Mouse (Mus musculus): ENCODE data around the gene Cbarp. TPM values are rescaled to one million over a fixed set of nuclear protein-coding genes. Genes with fewer than 3 reads are reported as not detected.
A peak's percentile ranks its signal among the peaks of the same experiment; 100 is the strongest.
"Not testable (repeated sequence)": the region's sequence is repeated elsewhere in the genome, so short reads cannot be mapped to it uniquely, and the experiment has no call there.

Cbarp gene
- polyA plus RNA-seq, 1 experiment from 2014 or later, result 45.3 TPM

DNA sequence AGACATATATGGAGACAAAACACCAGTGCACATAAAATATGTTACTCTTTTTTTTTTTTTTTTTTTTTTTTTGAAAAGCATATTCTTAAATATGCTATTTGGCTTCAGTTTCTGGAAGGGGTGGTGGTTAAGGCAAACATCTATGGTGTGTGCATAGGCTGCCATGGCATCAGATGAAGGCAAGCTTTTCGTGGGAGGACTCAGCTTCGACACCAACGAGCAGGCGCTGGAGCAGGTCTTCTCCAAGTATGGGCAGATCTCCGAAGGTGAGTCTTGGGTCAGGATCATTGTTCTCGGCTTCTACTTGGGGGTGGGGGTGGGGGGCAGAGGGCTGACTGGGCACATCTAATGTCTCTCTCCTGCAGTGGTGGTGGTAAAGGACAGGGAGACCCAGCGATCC, 29.0 kb upstream of the Cbarp start:
- peaks cover 28% of the 10 kb centered on the region for H3K36me3 ChIP-seq
- no peak for ATAC-seq
- peak overlapping the region; percentile 86; the same call in 1 of the 2 replicates for H3K4me2 ChIP-seq (replicated peaks)
- WGBS, result 91% methylated on average over 7 of the region's 7 CpGs
- H3K27ac ChIP-seq, result no peak overlapping the region
- H3K9ac ChIP-seq (replicated peaks), result peak overlapping the region; percentile 100; the same call in 1 of the 2 replicates
- H3K4me1 ChIP-seq (replicated peaks), result peaks cover 72% of the 10 kb centered on the region
- no peaks in the 10 kb centered on the region for H3K27me3 ChIP-seq
- H3K9me3 ChIP-seq, result no peaks in the 10 kb centered on the region
- peak overlapping the region; percentile 93 for H3K4me3 ChIP-seq (replicated peaks)

- Histone ChIP-seq H3K27ac (peak overlapping the region; percentile 99; the same call in 1 of the 2 replicates), H3K4me1 (replicated peaks) (peaks cover 75% of the 10 kb centered on the region), H3K4me2 (replicated peaks) (peak overlapping the region; percentile 86), H3K36me3 (peaks cover 28% of the 10 kb centered on the region), H3K9me3 (no peaks in the 10 kb centered on the region), H3K9ac (replicated peaks) (peak overlapping the region; percentile 100), H3K27me3 (no peaks in the 10 kb centered on the region), H3K4me3 (replicated peaks) (peak overlapping the region; percentile 93)
- WGBS, result 39% methylated on average over 1 of the region's 1 CpGs
- ATAC-seq, result no peak
These were observed 28.4 kb upstream of the Cbarp start for GRCm38 (mm10) chr10:80169070-80169469.

DNA sequence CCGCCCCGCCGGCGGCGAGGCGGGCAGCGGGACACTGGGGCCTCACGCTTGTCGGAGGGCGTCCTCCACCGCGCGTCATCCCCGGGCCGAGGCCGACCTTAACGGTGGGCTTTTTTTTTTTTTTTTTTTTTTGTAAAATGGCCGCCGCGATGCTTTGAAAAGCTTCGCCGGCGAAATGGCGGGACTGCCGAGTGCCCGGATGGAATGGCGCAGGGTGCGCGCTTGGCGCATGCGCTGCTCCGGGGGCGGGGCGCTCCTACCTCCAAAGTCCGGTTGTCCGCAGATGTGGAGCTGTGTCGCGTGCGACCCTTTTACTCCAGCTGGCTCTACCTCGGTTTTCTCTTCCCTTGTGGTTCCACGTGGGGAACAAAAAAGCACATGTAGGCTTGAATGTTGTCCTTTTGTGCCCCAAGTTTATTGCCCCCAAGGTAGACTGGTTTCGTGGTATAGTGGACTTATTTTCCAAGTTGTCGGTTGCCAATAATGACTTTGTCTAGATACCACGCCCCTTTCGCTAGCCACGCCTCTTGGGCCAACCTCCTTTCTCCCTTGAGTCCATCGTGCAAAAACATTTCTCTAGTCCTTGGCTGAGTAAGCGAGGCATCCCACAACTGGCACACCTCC, 27.5 kb upstream of the Cbarp start:
- peaks cover 28% of the 10 kb centered on the region for H3K36me3 ChIP-seq
- peaks cover 73% of the 10 kb centered on the region for H3K4me1 ChIP-seq (replicated peaks)
- peak overlapping the region; percentile 93 for H3K4me3 ChIP-seq (replicated peaks)
- H3K9ac ChIP-seq (replicated peaks), result peak overlapping the region; percentile 100
- peak overlapping the region; percentile 86 for H3K4me2 ChIP-seq (replicated peaks)
- H3K9me3 ChIP-seq, result no peaks in the 10 kb centered on the region
- H3K27ac ChIP-seq, result peak overlapping the region; percentile 99
- under 1% methylated on average over 45 of the region's 48 CpGs for WGBS
- ATAC-seq, result peak; percentile 40
- H3K27me3 ChIP-seq, result peaks cover 4% of the 10 kb centered on the region; the same call in 1 of the 2 replicates

DNA sequence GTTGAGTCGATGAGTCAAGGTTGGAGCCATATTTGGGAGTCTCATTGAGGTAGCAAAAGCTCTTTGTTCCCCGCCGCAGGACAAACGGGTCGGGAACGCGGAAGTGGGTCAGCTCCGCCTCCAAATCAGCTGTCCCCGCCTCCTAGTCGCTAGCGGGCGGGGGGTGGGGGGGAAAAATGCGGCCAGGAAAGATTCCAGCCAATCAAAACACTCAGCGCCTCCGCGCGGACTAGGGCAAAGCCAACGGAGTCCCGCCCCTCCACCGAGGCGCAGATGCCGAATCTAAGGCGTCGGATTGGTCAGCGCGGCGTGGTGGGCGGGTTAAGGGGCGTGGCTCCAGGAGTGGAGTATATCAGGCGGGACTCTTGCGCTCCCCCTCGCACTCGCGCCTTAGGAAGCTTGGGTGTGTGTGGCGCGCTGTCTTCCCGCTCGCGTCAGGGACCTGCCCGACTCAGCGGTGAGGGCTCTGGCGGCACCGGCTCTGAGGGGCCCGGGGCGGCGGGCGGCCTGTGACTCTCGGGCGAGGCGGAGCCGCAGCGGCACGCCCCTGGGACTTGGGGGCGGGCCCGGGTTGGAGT, 26.9 kb upstream of the Cbarp start:
- ATAC-seq, result peak; percentile 84
- Histone ChIP-seq H3K36me3 (peaks cover 28% of the 10 kb centered on the region), H3K9me3 (no peaks in the 10 kb centered on the region), H3K4me2 (replicated peaks) (peak overlapping the region; percentile 86), H3K4me3 (replicated peaks) (peak overlapping the region; percentile 93), H3K4me1 (replicated peaks) (peaks cover 69% of the 10 kb centered on the region), H3K9ac (replicated peaks) (peak overlapping the region; percentile 100), H3K27me3 (peaks cover 4% of the 10 kb centered on the region; the same call in 1 of the 2 replicates), H3K27ac (peak overlapping the region; percentile 99)
- under 1% methylated on average over 55 of the region's 55 CpGs for WGBS

DNA sequence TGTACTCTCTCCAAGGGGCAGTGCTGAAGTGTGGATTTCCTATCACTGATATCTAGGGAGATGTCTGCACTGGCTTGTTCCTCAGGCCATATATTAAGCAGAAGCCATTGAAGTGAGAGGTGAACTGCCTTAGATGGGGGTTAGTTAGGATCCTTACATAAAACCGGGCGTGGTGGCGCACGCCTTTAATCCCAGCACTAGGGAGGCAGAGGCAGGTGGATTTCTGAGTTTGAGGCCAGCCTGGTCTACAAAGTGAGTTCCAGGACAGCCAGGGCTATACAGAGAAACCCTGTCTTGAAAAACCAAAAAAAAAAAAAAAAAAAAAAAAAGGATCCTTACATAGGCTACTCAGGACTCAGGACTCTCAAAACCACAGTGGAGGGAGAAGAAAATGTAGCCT, 25.5 kb upstream of the Cbarp start:
- Histone ChIP-seq H3K9ac (replicated peaks) (peak overlapping the region; percentile 50), H3K36me3 (peaks cover 15% of the 10 kb centered on the region), H3K27ac (peak overlapping the region; percentile 91), H3K4me1 (replicated peaks) (peaks cover 63% of the 10 kb centered on the region), H3K4me2 (replicated peaks) (peak overlapping the region; percentile 79), H3K4me3 (replicated peaks) (peak overlapping the region; percentile 2; the same call in 1 of the 2 replicates)
- 80% methylated on average over 4 of the region's 4 CpGs for WGBS
- not testable (repeated sequence) for ATAC-seq, H3K9me3 ChIP-seq, H3K27me3 ChIP-seq

DNA sequence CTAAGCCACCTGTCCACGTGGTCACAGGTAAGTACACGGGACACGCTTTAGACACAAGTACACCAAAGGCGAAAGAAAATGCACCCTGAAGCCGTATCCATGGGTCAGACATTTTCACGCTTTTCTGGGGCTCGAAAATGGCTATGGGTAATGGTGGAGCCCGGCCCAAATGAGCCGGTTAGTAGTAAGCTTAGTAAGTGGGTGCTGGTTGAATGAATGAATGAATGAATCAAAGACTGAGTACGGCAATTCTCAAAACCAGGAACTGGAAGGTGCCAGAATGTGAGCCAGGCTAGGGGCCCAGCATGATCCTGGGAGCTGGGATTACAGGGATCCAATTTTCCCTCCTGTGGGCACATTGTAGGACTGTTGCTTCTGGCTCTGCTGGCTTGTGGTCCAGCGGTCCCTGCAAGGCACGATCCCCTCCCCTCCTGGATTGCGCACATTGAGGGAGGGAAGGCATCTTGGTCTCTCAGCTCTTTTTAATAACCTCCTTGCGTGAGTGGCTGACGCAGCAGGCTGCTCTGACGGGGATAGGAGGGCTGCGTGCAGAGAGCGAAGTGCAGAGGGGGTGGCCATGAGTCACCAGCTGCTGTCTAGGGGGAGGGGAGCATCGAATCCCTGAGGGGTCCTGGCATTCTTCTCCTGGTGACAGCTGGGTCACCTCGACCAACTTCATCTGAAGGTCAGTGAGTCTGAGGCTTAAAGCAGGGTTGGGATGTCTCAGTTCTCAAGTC, 24.9 kb upstream of the Cbarp start, which contains the start of gene Cirbp:
TSS of gene Cirbp (plus strand) at position 594 of the 737 bp plus-strand sequence.
- ATAC-seq, result no peak
- H3K9ac ChIP-seq (replicated peaks), result peak within 1 kb of the TSS; percentile 100
- H3K36me3 ChIP-seq, result peaks cover 9% of the 10 kb centered on the region
- H3K4me3 ChIP-seq (replicated peaks), result peak within 1 kb of the TSS; percentile 93
- WGBS, result 14% methylated on average over 20 of the region's 20 CpGs
- H3K4me2 ChIP-seq (replicated peaks), result peak within 1 kb of the TSS; percentile 86
- no peaks in the 10 kb centered on the region for H3K9me3 ChIP-seq
- peak within 1 kb of the TSS; percentile 91 for H3K27ac ChIP-seq
- H3K27me3 ChIP-seq, result peaks cover 4% of the 10 kb centered on the region; the same call in 1 of the 2 replicates
- peaks cover 64% of the 10 kb centered on the region for H3K4me1 ChIP-seq (replicated peaks)

DNA sequence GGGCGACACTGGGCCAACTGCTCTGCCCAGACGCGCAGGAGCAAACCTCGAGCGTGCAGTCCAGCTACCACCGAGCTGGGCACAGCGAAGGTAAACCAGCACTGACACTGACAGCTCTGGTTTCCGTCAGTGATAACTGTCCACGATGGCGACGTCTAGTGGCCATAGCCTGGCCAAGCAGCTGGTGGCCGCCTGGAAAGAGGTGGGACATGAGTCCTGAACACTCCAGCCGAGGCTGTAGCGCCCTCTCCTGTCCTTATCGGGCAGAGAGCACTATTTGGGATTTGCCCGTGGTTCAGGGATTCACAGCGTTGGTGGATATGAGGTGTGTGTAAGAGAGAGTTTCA, 24.3 kb upstream of the Cbarp start:
- H3K27ac ChIP-seq, result peak overlapping the region; percentile 88
- H3K9ac ChIP-seq (replicated peaks), result peak overlapping the region; percentile 73
- peak overlapping the region; percentile 79 for H3K4me2 ChIP-seq (replicated peaks)
- peak; percentile 47 for ATAC-seq
- H3K36me3 ChIP-seq, result peaks cover 3% of the 10 kb centered on the region
- 0% methylated on average over 17 of the region's 17 CpGs for WGBS
- H3K27me3 ChIP-seq, result peaks cover 4% of the 10 kb centered on the region; the same call in 1 of the 2 replicates
- no peaks in the 10 kb centered on the region for H3K9me3 ChIP-seq
- peak overlapping the region; percentile 46 for H3K4me3 ChIP-seq (replicated peaks)
- H3K4me1 ChIP-seq (replicated peaks), result peaks cover 64% of the 10 kb centered on the region

- Histone ChIP-seq H3K4me1 (replicated peaks) (peaks cover 61% of the 10 kb centered on the region), H3K4me2 (replicated peaks) (peak overlapping the region; percentile 79), H3K27me3 (peaks cover 4% of the 10 kb centered on the region; the same call in 1 of the 2 replicates), H3K36me3 (no peaks in the 10 kb centered on the region), H3K9me3 (no peaks in the 10 kb centered on the region), H3K27ac (peak overlapping the region; percentile 88), H3K4me3 (replicated peaks) (peak overlapping the region; percentile 46), H3K9ac (replicated peaks) (peak overlapping the region; percentile 73)
- WGBS, result 10% methylated on average over 44 of the region's 44 CpGs
- ATAC-seq, result no peak; the same call in 1 of the 2 replicates
These were observed 23.7 kb upstream of the Cbarp start for GRCm38 (mm10) chr10:80164161-80164997.

GRCm38 (mm10) chr10:80163721-80164120, 23.1 kb upstream of the Cbarp start:
- ATAC-seq, result no peak
- 0 out of 2 replicates have a peak overlapping the region, but pooled peaks have one; percentile 79 for H3K4me2 ChIP-seq (replicated peaks)
- H3K9ac ChIP-seq (replicated peaks), result 0 out of 2 replicates have a peak overlapping the region, but pooled peaks have one; percentile 73
- peaks cover 4% of the 10 kb centered on the region; the same call in 1 of the 2 replicates for H3K27me3 ChIP-seq
- H3K9me3 ChIP-seq, result no peaks in the 10 kb centered on the region
- WGBS, result 81% methylated on average over 8 of the region's 8 CpGs
- H3K27ac ChIP-seq, result no peak overlapping the region
- peaks cover 61% of the 10 kb centered on the region for H3K4me1 ChIP-seq (replicated peaks)
- H3K36me3 ChIP-seq, result no peaks in the 10 kb centered on the region
- 0 out of 2 replicates have a peak overlapping the region, but pooled peaks have one; percentile 46 for H3K4me3 ChIP-seq (replicated peaks)

DNA sequence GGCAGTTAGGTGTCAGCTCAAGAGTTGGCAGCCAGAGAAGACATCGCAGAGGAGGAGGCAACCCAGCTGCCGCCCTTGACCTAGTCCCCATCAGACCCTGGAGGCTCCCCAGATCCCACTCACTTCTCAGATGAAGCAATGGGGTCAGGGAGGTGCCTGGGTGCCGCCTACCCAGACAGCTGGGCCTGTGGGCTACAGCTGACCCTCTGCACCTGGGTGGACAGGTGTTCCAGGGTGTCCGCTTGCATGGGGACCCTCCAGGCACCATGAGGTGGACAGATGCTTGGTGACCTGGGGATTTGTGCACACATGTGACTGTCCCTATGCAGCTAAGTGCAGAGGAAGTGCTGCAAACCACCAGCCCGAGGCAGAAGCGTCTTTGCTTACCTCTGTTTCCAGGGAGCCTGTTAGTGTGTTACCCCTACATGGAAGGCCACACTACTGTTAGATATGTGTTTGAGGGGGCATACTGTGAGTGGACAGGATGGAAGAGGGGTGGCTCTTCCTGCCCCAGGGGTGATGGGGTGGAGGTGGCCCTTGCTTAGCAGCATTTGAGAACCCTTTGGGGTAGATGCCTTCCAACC, 22.2 kb upstream of the Cbarp start:
- H3K9me3 ChIP-seq, result no peaks in the 10 kb centered on the region
- ATAC-seq, result no peak
- H3K4me2 ChIP-seq (replicated peaks), result no peak overlapping the region
- H3K27me3 ChIP-seq, result peaks cover 4% of the 10 kb centered on the region; the same call in 1 of the 2 replicates
- H3K4me3 ChIP-seq (replicated peaks), result no peak overlapping the region
- 83% methylated on average over 6 of the region's 6 CpGs for WGBS
- no peak overlapping the region for H3K9ac ChIP-seq (replicated peaks)
- H3K36me3 ChIP-seq, result no peaks in the 10 kb centered on the region
- no peak overlapping the region for H3K27ac ChIP-seq
- H3K4me1 ChIP-seq (replicated peaks), result peaks cover 66% of the 10 kb centered on the region

DNA sequence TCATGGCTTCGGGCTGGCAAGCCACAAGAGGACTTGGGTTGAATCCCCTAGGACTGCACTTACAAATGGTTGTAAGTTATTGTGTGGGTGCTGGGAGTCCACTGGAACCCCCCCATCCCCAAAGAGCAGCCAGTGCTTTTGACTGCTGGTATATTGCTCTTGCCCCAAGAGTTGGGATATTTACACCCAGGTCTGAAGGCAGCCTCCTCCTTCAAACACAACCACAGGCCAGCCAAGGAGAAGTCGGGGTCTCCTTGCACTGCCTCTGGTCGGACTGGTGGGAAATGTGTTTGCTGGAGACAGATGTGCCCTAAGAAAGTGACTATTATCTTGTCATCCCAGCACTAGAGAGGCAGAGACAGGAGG, 21.6 kb upstream of the Cbarp start:
- peaks cover 5% of the 10 kb centered on the region for H3K36me3 ChIP-seq
- no peak overlapping the region for H3K4me2 ChIP-seq (replicated peaks)
- H3K4me1 ChIP-seq (replicated peaks), result peaks cover 72% of the 10 kb centered on the region
- peaks cover 4% of the 10 kb centered on the region; the same call in 1 of the 2 replicates for H3K27me3 ChIP-seq
- 0 out of 2 replicates have a peak overlapping the region, but pooled peaks have one; percentile 39 for H3K27ac ChIP-seq
- no peaks in the 10 kb centered on the region for H3K9me3 ChIP-seq
- no peak overlapping the region for H3K9ac ChIP-seq (replicated peaks)
- H3K4me3 ChIP-seq (replicated peaks), result no peak overlapping the region
- 82% methylated on average over 3 of the region's 3 CpGs for WGBS
- no peak for ATAC-seq

Data from midbrain, embryonic 13.5 days (tissue).